Mouse (Mus musculus) small intestine, adult 2 months (tissue): ENCODE results near the gene Skil.

Experiments
- CTCF ChIP-seq: fragments of 200-500 bp; IDR thresholded peaks from 2 replicates; pipeline ENCODE4 v1.5.1; 2012; ENCODE audit warnings: low read depth, mild to moderate bottlenecking, control low read depth, inconsistent platforms, low read length, moderate library complexity, mixed read lengths; ENCODE audit not compliant: insufficient replicate concordance, insufficient read length; ENCODE audit errors: extremely low read depth
- POLR2A ChIP-seq: fragments of 200-500 bp; IDR thresholded peaks from 2 replicates; pipeline ENCODE4 v1.6.1; 2012; ENCODE audit warnings: low read depth, mild to moderate bottlenecking, control low read depth, inconsistent platforms, low read length, moderate library complexity

DNA sequence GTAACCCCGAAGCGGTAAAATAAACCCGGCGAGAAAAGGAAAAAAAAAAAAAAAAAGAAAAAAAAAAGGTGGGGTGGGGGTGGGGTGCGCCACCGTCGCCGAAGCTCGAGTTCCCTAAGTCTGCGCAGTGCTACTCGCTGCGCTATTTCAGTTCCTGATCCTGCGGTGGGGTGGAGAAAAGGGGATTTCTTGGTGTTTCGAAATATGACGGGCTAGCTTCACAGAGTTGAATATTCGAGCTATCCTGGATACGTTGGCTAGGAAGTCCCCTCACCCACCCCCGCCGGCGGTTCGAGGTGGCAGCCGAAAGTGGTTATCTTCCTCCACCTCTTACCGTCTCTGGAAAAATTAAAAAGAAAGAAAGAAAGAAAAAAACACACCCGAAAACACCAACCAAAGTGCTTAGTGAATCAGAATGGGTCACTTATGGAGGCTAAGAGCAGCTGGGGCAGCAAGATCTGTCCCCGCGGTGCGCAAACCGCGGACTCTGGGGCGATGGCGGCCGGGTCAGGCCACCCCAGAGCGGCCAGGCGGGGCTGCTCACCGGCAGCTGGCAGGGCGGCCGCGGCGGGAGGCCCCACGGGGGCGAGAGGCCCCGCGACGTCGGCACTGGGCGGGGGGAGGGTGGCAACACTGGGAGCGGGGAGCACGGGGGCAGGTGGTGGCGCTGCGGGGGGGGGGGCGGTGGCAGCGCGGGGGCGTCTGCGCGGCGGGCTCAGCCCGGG, 1.1 kb upstream of the Skil start:
- TF ChIP-seq CTCF (no peak), POLR2A (no peak; the same call in none of the 2 replicates)
